Mouse (Mus musculus): Measurements from ENCODE around the gene Ang4.
"Not testable (repeated sequence)": the region's sequence is repeated elsewhere in the genome, so short reads cannot be mapped to it uniquely, and the experiment has no call there.

The Ang4 gene

GRCm38 (mm10) chr14:51773490-51773889, at the start of gene Ang4:
Ang4 (minus strand) TSS chr14:51773590.
- DNase-seq (ENCODE audit: low spot score), result no peak

GRCm38 (mm10) chr14:51799746-51800145, 26.4 kb upstream of the Ang4 start, which contains the start of gene AY358078:
AY358078 (plus strand) TSS chr14:51800046.
- no peak for DNase-seq (ENCODE audit: low spot score)

- DNase-seq (ENCODE audit: low spot score), result no peak
These were observed 20.7 kb upstream of the Ang4 start for GRCm38 (mm10) chr14:51794106-51794505.

GRCm38 (mm10) chr14:51789196-51789595, 15.8 kb upstream of the Ang4 start:
- DNase-seq (ENCODE audit: low spot score), result no peak

GRCm38 (mm10) chr14:51787061-51787460, 13.7 kb upstream of the Ang4 start:
- DNase-seq (ENCODE audit: low spot score), result no peak

- no peak for DNase-seq (ENCODE audit: low spot score)
These were observed 12.9 kb upstream of the Ang4 start for GRCm38 (mm10) chr14:51786335-51786734.

- DNase-seq (ENCODE audit: low spot score), result no peak
These were observed 5.6 kb upstream of the Ang4 start for GRCm38 (mm10) chr14:51778865-51779481.

- DNase-seq (ENCODE audit: low spot score), result no peak
These were observed 4.4 kb upstream of the Ang4 start for GRCm38 (mm10) chr14:51777791-51778190.

- DNase-seq (ENCODE audit: low spot score), result not testable (repeated sequence)
These were observed 2.0 kb downstream of the Ang4 start for GRCm38 (mm10) chr14:51771378-51771777.

GRCm38 (mm10) chr14:51755944-51756343, 17.4 kb downstream of the Ang4 start:
- DNase-seq (ENCODE audit: low spot score), result no peak

GRCm38 (mm10) chr14:51740347-51741170, 32.8 kb downstream of the Ang4 start:
- DNase-seq (ENCODE audit: low spot score), result no peak

- no peak for DNase-seq (ENCODE audit: low spot score)
These were observed 34.0 kb downstream of the Ang4 start for GRCm38 (mm10) chr14:51739150-51739993.

GRCm38 (mm10) chr14:51738411-51739149, 34.8 kb downstream of the Ang4 start:
- DNase-seq (ENCODE audit: low spot score), result no peak

GRCm38 (mm10) chr14:51737967-51738366, 35.4 kb downstream of the Ang4 start:
- DNase-seq (ENCODE audit: low spot score), result no peak

GRCm38 (mm10) chr14:51717083-51717482, 56.3 kb downstream of the Ang4 start, which contains the start of gene Gm5800:
Gm5800 (minus strand) TSS chr14:51717183.
- DNase-seq (ENCODE audit: low spot score), result no peak

Measured in ovary, adult 18-20 months (tissue).